Mouse (Mus musculus): ENCODE measurements around the gene Trpc2.

- TF ChIP-seq CTCF (IDR thresholded peaks at IDR 0.05; ENCODE audit: low read depth, low read length): peak; percentile 34
- no peak for TF ChIP-seq EP300 (IDR thresholded peaks at IDR 0.05; ENCODE audit: insufficient read depth, low read depth, low read length)
Observed at GRCm38 (mm10) chr7:102102241-102102640, 19.3 kb downstream of the Trpc2 start.
